Mouse (Mus musculus) testis, adult 2 months (tissue): ENCODE results near the gene Htra3.

Experiments
- CTCF ChIP-seq: fragments of 200-500 bp; IDR thresholded peaks from 2 replicates; pipeline ENCODE4 v1.5.1; 2012; ENCODE audit warnings: low read depth, mild to moderate bottlenecking, inconsistent platforms, low read length, moderate library complexity; ENCODE audit not compliant: control insufficient read depth, insufficient read depth, insufficient replicate concordance
- POLR2A ChIP-seq: fragments of 200-500 bp; IDR thresholded peaks from 2 replicates; pipeline ENCODE4 v1.6.1; 2012; ENCODE audit warnings: low read depth, mild to moderate bottlenecking, inconsistent platforms, low read length, moderate library complexity; ENCODE audit not compliant: control insufficient read depth

DNA sequence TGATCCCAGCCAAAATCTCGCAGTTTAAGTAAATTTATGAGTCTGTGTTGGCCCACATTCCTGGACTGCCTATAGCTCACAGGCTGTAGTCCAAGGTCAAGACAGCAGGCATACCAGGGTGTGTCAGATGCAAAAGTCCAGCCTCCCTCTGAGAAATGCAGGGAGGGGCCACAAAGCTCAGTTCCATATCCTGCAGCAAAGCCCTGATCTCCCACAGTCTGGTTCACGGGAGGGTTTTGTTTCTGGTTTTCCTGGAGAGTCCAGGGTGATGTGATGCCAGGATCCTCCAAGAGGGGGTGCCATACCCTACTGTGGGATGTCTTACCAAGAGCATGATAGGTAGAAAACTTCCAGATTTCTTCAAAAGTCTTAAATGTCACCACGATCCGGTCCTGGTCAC, 38.4 kb upstream of the Htra3 start:
- 0 out of 2 replicates have a peak, but pooled peaks have one; percentile 8 for TF ChIP-seq CTCF
- no peak for TF ChIP-seq POLR2A
